8 mouse cellular contexts compared by ENCODE assay signal in genomic region chr6:122761011-122761599, GRCm38 (mm10). TPM values are rescaled to one million over a fixed set of nuclear protein-coding genes. Genes with fewer than 3 reads are reported as not detected.
A peak's percentile ranks its signal among the peaks of the same experiment; 100 is the strongest.
DNase-seq lines count a peak whose midpoint lies in the region; ATAC-seq lines count a peak whose summit lies in the region.

No protein-coding gene starts in this region.

- peak overlapping the region; percentile 43 for H3K4me3 ChIP-seq in limb, embryonic 10.5 days
- H3K4me3 ChIP-seq in midbrain, embryonic 13.5 days (replicated peaks) = peak overlapping the region; percentile 42
- H3K4me3 ChIP-seq in stomach, embryonic 15.5 days (replicated peaks) = peak overlapping the region; percentile 39

- H3K27me3 ChIP-seq in limb, embryonic 10.5 days (ENCODE audit: low read depth, poor library complexity, severe bottlenecking) = peaks cover 25% of the 10 kb centered on the region
- H3K27me3 ChIP-seq in midbrain, embryonic 13.5 days = peaks cover 11% of the 10 kb centered on the region
- 0 out of 2 replicates have a peak, but pooled peaks cover 10% of the 10 kb centered on the region for H3K27me3 ChIP-seq in stomach, embryonic 15.5 days (replicated peaks)

- peak overlapping the region; percentile 46; the same call in 1 of the 2 replicates for H3K9ac ChIP-seq in midbrain, embryonic 13.5 days (replicated peaks)
- no peak overlapping the region for H3K9ac ChIP-seq in stomach, embryonic 15.5 days

- H3K4me1 ChIP-seq in limb, embryonic 10.5 days = peaks cover 33% of the 10 kb centered on the region
- H3K4me1 ChIP-seq in midbrain, embryonic 13.5 days (replicated peaks) = peaks cover 15% of the 10 kb centered on the region
- peaks cover 9% of the 10 kb centered on the region for H3K4me1 ChIP-seq in stomach, embryonic 15.5 days

- peak overlapping the region; percentile 52 for H3K4me2 ChIP-seq in midbrain, embryonic 13.5 days (replicated peaks)
- peak overlapping the region; percentile 41 for H3K4me2 ChIP-seq in stomach, embryonic 15.5 days

- WGBS in limb, embryonic 10.5 days = 2% methylated on average over 11 of the region's 11 CpGs
- WGBS in midbrain, embryonic 13.5 days = 1% methylated on average over 11 of the region's 11 CpGs
- 5% methylated on average over 11 of the region's 11 CpGs for WGBS in stomach, embryonic 15.5 days

- H3K27ac ChIP-seq in limb, embryonic 10.5 days = peak overlapping the region; percentile 42; the same call in 1 of the 2 replicates
- peak overlapping the region; percentile 47; the same call in 1 of the 2 replicates for H3K27ac ChIP-seq in midbrain, embryonic 13.5 days
- no peak overlapping the region for H3K27ac ChIP-seq in stomach, embryonic 15.5 days

- peak; percentile 13; the same call in 1 of the 2 replicates for ATAC-seq in common myeloid progenitor, adult 5-6 weeks (replicated peaks; ENCODE audit: low read depth, poor library complexity, severe bottlenecking)
- ATAC-seq in granulocyte monocyte progenitor cell, adult 5-6 weeks (replicated peaks; ENCODE audit: poor library complexity, severe bottlenecking) = 0 out of 2 replicates have a peak, but pooled peaks have one; percentile 9
- peak; percentile 59 for ATAC-seq in midbrain, embryonic 13.5 days
- no peak for ATAC-seq in stomach, embryonic 15.5 days (ENCODE audit: insufficient read depth, low FRiP score, low read depth)

- DNase-seq in ovary, postnatal 36 days (ENCODE audit: low spot score) = peak; percentile 36
- no peak for DNase-seq in ovary, postnatal 14 days (ENCODE audit: low spot score)
- DNase-seq in kidney, adult 8-10 months = peak; percentile 24 to 29
- peak; percentile 60 for DNase-seq in limb, embryonic 10.5 days (ENCODE audit: low spot score)

- H3K36me3 ChIP-seq in limb, embryonic 10.5 days = no peaks in the 10 kb centered on the region
- no peaks in the 10 kb centered on the region for H3K36me3 ChIP-seq in midbrain, embryonic 13.5 days
- no peaks in the 10 kb centered on the region for H3K36me3 ChIP-seq in stomach, embryonic 15.5 days

- H3K9me3 ChIP-seq in limb, embryonic 10.5 days (replicated peaks) = no peaks in the 10 kb centered on the region
- H3K9me3 ChIP-seq in midbrain, embryonic 13.5 days = no peaks in the 10 kb centered on the region
- no peaks in the 10 kb centered on the region for H3K9me3 ChIP-seq in stomach, embryonic 15.5 days

RNA-seq across cellular contexts. Expression of gene Slc2a3, which starts 40.3 kb away (rescaled TPM):
- 21.6 and 24.4 TPM in 2 replicates for total RNA-seq in common myeloid progenitor, adult 5-6 weeks (2017)
- 4.7 and 6.5 TPM in 2 replicates for total RNA-seq in granulocyte monocyte progenitor cell, adult 5-6 weeks (2014; fragmentation: Nextera tagmentation)
- total RNA-seq in granulocyte monocyte progenitor cell, adult 5-6 weeks (2017) = 8.4 and 8.8 TPM in 2 replicates
- 61.3 and 74.0 TPM in 2 replicates for polyA plus RNA-seq in limb, embryonic 10.5 days (2016; fragmentation: Nextera tagmentation; extraction: Ambion mirVana)
- 15.9 TPM in 2 replicates for polyA plus RNA-seq in midbrain, embryonic 13.5 days (2015; fragmentation: Nextera tagmentation; extraction: Ambion mirVana)
- 11.0 and 11.9 TPM in 2 replicates for polyA plus RNA-seq in stomach, embryonic 15.5 days (2015; fragmentation: Nextera tagmentation; extraction: Ambion mirVana)

RNA-seq across cellular contexts. Expression of gene Nanog, which starts 53.8 kb away (rescaled TPM):
- total RNA-seq in common myeloid progenitor, adult 5-6 weeks (2017) = not detected in 2 replicates
- total RNA-seq in granulocyte monocyte progenitor cell, adult 5-6 weeks (2014; fragmentation: Nextera tagmentation) = not detected in 2 replicates
- total RNA-seq in granulocyte monocyte progenitor cell, adult 5-6 weeks (2017) = not detected in 2 replicates
- polyA plus RNA-seq in limb, embryonic 10.5 days (2016; fragmentation: Nextera tagmentation; extraction: Ambion mirVana) = 0.11 TPM in 1 of 2 replicates, not detected in the other
- 0.09 and 0.28 TPM in 2 replicates for polyA plus RNA-seq in midbrain, embryonic 13.5 days (2015; fragmentation: Nextera tagmentation; extraction: Ambion mirVana)
- 0.08 and 0.46 TPM in 2 replicates for polyA plus RNA-seq in stomach, embryonic 15.5 days (2015; fragmentation: Nextera tagmentation; extraction: Ambion mirVana)

RNA-seq across cellular contexts. Expression of gene Foxj2, which starts 58.6 kb away (rescaled TPM):
- 6.4 and 6.7 TPM in 2 replicates for total RNA-seq in common myeloid progenitor, adult 5-6 weeks (2017)
- total RNA-seq in granulocyte monocyte progenitor cell, adult 5-6 weeks (2014; fragmentation: Nextera tagmentation) = 5.2 and 8.1 TPM in 2 replicates
- total RNA-seq in granulocyte monocyte progenitor cell, adult 5-6 weeks (2017) = 1.6 and 3.5 TPM in 2 replicates
- 1.7 and 3.2 TPM in 2 replicates for polyA plus RNA-seq in limb, embryonic 10.5 days (2016; fragmentation: Nextera tagmentation; extraction: Ambion mirVana)
- 4.9 and 6.2 TPM in 2 replicates for polyA plus RNA-seq in midbrain, embryonic 13.5 days (2015; fragmentation: Nextera tagmentation; extraction: Ambion mirVana)
- 5.2 and 5.8 TPM in 2 replicates for polyA plus RNA-seq in stomach, embryonic 15.5 days (2015; fragmentation: Nextera tagmentation; extraction: Ambion mirVana)
